Mouse (Mus musculus) forebrain, embryonic 11.5 days (tissue): ENCODE measurements around the gene Mapk9. TPM values are rescaled to one million over a fixed set of nuclear protein-coding genes. Genes with fewer than 3 reads are reported as not detected.

Experiments
- ATAC-seq: fragments of 200-750 bp; cut with Nextera tagmentation; replicated peaks from 2 replicates; pipeline ENCODE4 v1.8.0; 2017; ENCODE audit warnings: moderate TSS enrichment; ENCODE audit not compliant: low FRiP score
- DNase-seq: peaks from one replicate; pipeline ENCODE4 v3.0.0-alpha.2; 2017; ENCODE audit warnings: low spot score
- H3K27ac ChIP-seq: fragments of 300-500 bp; sonication (generic); 2 replicates; pipeline ENCODE4 v1.5.1; 2014; ENCODE audit warnings: low read depth, low read length
- H3K27me3 ChIP-seq: fragments of 300-500 bp; sonication (generic); 2 replicates; pipeline ENCODE4 v1.6.1; 2014; ENCODE audit warnings: mild to moderate bottlenecking, low read length, mixed read lengths; ENCODE audit not compliant: control insufficient read depth, insufficient read depth
- H3K36me3 ChIP-seq: fragments of 300-500 bp; sonication (generic); 2 replicates; pipeline ENCODE4 v1.6.1; 2014; ENCODE audit warnings: mild to moderate bottlenecking, low read length, moderate library complexity, mixed read lengths; ENCODE audit not compliant: control insufficient read depth, insufficient read depth
- H3K4me1 ChIP-seq: fragments of 300-500 bp; sonication (generic); replicated peaks from 2 replicates; pipeline ENCODE4 v1.6.1; 2014; ENCODE audit warnings: low read length, mixed read lengths; ENCODE audit not compliant: control insufficient read depth, insufficient read depth
- H3K4me2 ChIP-seq: fragments of 300-500 bp; sonication (generic); 2 replicates; pipeline ENCODE4 v1.6.1; 2014; ENCODE audit warnings: low read depth, mild to moderate bottlenecking, low read length, moderate library complexity, mixed read lengths; ENCODE audit not compliant: severe bottlenecking
- H3K4me3 ChIP-seq: fragments of 300-500 bp; sonication (generic); 2 replicates; pipeline ENCODE4 v1.5.1; 2014; ENCODE audit warnings: low read depth, low read length
- H3K9ac ChIP-seq: fragments of 300-500 bp; sonication (generic); 2 replicates; pipeline ENCODE4 v1.6.1; 2014; ENCODE audit warnings: low read length
- H3K9me3 ChIP-seq: fragments of 300-500 bp; sonication (generic); 2 replicates; pipeline ENCODE4 v1.6.1; 2016; ENCODE audit warnings: low read length, mixed read lengths; ENCODE audit not compliant: control insufficient read depth
- WGBS: fragments of 180-500 bp; shearing (Covaris S2); extraction: QIAGEN DNeasy Blood & Tissue Kit; methylation state at CpG from one replicate; pipeline ENCODE4 v1.1.7; 2014; 5-methylcytosine and 5-hydroxymethylcytosine counted together
- polyA plus RNA-seq: library from polyadenylated mRNA; unstranded; fragments of >200 nt; fragmentation: Nextera tagmentation; extraction: Ambion mirVana; gene quantifications from 2 replicates; pipeline ENCODE4 v1.2.1, GENCODE M21; 2014

The Mapk9 gene
- polyA plus RNA-seq, 1 experiment from 2014 or later = 42.9 TPM

- H3K27ac ChIP-seq = no peak overlapping the region
- DNase-seq (no peak), ATAC-seq (no peak)
- H3K9me3 ChIP-seq = no peaks in the 10 kb centered on the region
- no peak overlapping the region for H3K4me2 ChIP-seq
- no peaks in the 10 kb centered on the region for H3K27me3 ChIP-seq
- H3K36me3 ChIP-seq = no peaks in the 10 kb centered on the region
- 66% methylated on average over 15 of the region's 15 CpGs for WGBS
- no peak overlapping the region for H3K4me3 ChIP-seq
- H3K9ac ChIP-seq = no peak overlapping the region
- no peaks in the 10 kb centered on the region for H3K4me1 ChIP-seq
Measured at GRCm38 (mm10) chr11:49918521-49919180, 72.1 kb downstream of the Mapk9 start.

DNA sequence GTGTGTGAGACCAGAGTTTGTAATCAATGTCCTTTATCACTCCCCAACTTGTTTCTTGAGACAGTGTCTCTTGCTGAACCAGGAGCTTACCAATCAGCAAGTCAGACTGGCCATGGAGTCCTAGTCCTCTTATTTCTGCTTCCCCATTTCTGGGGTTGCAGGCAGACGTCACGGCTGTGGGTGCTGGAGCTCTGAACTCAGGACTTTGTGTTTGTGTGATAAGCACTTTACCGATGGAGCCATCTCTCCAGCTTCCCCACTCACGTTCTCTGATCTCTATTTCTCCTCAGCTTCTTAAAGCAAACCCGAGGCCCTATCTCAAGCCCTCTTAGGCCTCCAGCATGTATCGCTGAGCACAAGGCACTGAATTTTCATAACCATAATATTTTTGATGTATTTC, 72.8 kb downstream of the Mapk9 start:
- H3K4me2 ChIP-seq = no peak overlapping the region
- H3K27me3 ChIP-seq = no peaks in the 10 kb centered on the region
- H3K9ac ChIP-seq = no peak overlapping the region
- WGBS = 91% methylated on average over 6 of the region's 6 CpGs
- H3K4me1 ChIP-seq = no peaks in the 10 kb centered on the region
- H3K4me3 ChIP-seq = no peak overlapping the region
- H3K9me3 ChIP-seq = no peaks in the 10 kb centered on the region
- DNase-seq (no peak), ATAC-seq (no peak)
- no peak overlapping the region for H3K27ac ChIP-seq
- no peaks in the 10 kb centered on the region for H3K36me3 ChIP-seq

GRCm38 (mm10) chr11:49923539-49923938, 77.0 kb downstream of the Mapk9 start:
- Histone ChIP-seq H3K27me3 (no peaks in the 10 kb centered on the region; the same call in 1 of the 2 replicates), H3K9ac (no peak overlapping the region), H3K4me1 (peaks cover 2% of the 10 kb centered on the region; the same call in 1 of the 2 replicates), H3K36me3 (no peaks in the 10 kb centered on the region), H3K27ac (no peak overlapping the region), H3K4me2 (no peak overlapping the region), H3K9me3 (no peaks in the 10 kb centered on the region), H3K4me3 (no peak overlapping the region)
- no peak for ATAC-seq
- WGBS = 87% methylated on average over 9 of the region's 9 CpGs
- no peak for DNase-seq

GRCm38 (mm10) chr11:49926183-49926582, 79.6 kb downstream of the Mapk9 start:
- Histone ChIP-seq H3K4me2 (no peak overlapping the region), H3K9ac (no peak overlapping the region), H3K9me3 (no peaks in the 10 kb centered on the region), H3K4me3 (no peak overlapping the region), H3K36me3 (no peaks in the 10 kb centered on the region), H3K27ac (no peak overlapping the region), H3K27me3 (no peaks in the 10 kb centered on the region; the same call in 1 of the 2 replicates), H3K4me1 (peaks cover 2% of the 10 kb centered on the region; the same call in 1 of the 2 replicates)
- ATAC-seq = no peak
- 82% methylated on average over 7 of the region's 7 CpGs for WGBS
- DNase-seq = no peak

GRCm38 (mm10) chr11:49927169-49927568, 80.6 kb downstream of the Mapk9 start:
- ATAC-seq (peak; percentile 60), DNase-seq (no peak)
- Histone ChIP-seq H3K9me3 (no peaks in the 10 kb centered on the region), H3K36me3 (no peaks in the 10 kb centered on the region), H3K27ac (0 out of 2 replicates have a peak overlapping the region, but pooled peaks have one; percentile 59), H3K4me3 (no peak overlapping the region), H3K9ac (no peak overlapping the region), H3K4me2 (no peak overlapping the region), H3K4me1 (peaks cover 2% of the 10 kb centered on the region; the same call in 1 of the 2 replicates), H3K27me3 (no peaks in the 10 kb centered on the region; the same call in 1 of the 2 replicates)
- WGBS = 38% methylated on average over 4 of the region's 4 CpGs

DNA sequence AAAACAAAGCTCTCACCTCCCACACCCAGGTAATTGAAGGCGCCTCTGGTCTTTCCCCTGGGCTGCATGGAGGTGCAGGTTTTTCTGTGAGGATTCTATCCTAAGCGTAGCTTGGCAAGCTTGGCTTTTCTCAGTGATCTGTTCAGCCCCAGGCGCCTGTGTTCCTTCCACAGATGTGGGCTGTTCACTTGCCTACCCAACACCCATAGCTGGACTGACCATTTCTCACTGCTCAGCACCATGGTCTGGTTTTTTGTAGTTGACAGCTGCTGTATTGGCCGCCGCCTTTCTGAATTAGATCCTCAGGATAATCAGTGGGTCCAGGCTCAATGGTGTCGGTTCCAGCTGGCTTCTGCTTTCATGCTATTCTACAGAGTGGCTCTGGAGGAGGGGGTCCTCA, 81.1 kb downstream of the Mapk9 start:
- ATAC-seq (no peak), DNase-seq (no peak)
- H3K9ac ChIP-seq = no peak overlapping the region
- 68% methylated on average over 6 of the region's 6 CpGs for WGBS
- H3K9me3 ChIP-seq = no peaks in the 10 kb centered on the region
- H3K4me1 ChIP-seq = peaks cover 2% of the 10 kb centered on the region; the same call in 1 of the 2 replicates
- no peak overlapping the region for H3K4me2 ChIP-seq
- H3K36me3 ChIP-seq = no peaks in the 10 kb centered on the region
- H3K27me3 ChIP-seq = no peaks in the 10 kb centered on the region; the same call in 1 of the 2 replicates
- no peak overlapping the region for H3K4me3 ChIP-seq
- H3K27ac ChIP-seq = no peak overlapping the region

DNA sequence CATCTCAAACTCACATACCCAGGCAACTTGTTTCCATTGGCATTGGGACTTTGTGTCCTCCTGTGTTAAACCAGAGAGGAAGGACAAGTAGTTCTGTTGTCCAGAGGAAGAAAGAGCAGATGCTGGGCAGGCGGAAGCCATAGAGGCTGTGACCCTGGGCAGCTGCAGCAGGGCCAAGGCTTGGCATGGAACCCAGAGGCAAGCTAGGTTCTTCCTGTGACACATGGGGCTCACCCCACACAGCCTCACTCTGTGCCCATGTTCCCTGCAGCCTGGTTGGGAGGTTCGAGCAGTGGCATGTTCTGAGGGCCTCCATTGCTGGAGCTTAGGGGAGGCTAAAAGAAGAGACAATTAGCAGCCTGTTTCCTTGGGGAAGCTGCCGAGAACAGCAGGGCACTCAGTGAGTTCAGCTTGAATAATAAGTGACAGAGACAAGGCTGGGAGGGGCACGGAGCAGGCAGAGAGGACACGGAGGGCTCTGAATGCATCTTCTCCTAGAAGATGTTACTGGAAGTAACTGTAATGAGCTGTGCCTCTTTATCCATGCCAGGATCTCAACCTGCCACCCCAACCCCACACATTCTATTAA, 84.6 kb downstream of the Mapk9 start:
- Histone ChIP-seq H3K4me1 (peaks cover 2% of the 10 kb centered on the region; the same call in 1 of the 2 replicates), H3K9me3 (no peaks in the 10 kb centered on the region), H3K27ac (no peak overlapping the region), H3K4me2 (no peak overlapping the region), H3K36me3 (no peaks in the 10 kb centered on the region), H3K9ac (no peak overlapping the region), H3K4me3 (no peak overlapping the region), H3K27me3 (no peaks in the 10 kb centered on the region; the same call in 1 of the 2 replicates)
- DNase-seq (no peak), ATAC-seq (no peak)
- 51% methylated on average over 5 of the region's 5 CpGs for WGBS

DNA sequence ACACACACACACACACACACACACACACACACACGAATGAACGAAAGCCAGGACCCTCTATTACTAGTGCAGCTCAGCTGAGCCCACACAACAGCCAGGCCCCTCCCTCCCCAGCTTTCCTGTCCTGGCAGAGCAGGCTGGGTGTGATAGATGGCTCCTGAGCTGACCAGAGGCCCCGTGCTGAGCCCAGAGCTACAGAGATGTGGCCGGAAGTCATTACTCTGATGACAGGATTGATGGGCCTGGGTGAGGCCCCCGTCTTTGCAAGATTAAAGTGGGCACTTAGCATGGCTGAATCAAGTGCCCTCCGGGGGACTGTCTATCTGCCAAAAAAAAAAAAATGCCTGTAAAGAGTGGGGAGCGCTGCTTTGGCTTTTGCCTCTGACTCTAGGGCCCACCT, 85.3 kb downstream of the Mapk9 start:
- WGBS = 44% methylated on average over 7 of the region's 7 CpGs
- Histone ChIP-seq H3K4me2 (no peak overlapping the region), H3K27ac (no peak overlapping the region), H3K4me3 (no peak overlapping the region), H3K9ac (no peak overlapping the region), H3K27me3 (no peaks in the 10 kb centered on the region; the same call in 1 of the 2 replicates), H3K4me1 (peaks cover under 1% of the 10 kb centered on the region; the same call in 1 of the 2 replicates), H3K36me3 (no peaks in the 10 kb centered on the region), H3K9me3 (no peaks in the 10 kb centered on the region)
- ATAC-seq (peak; percentile 49; the same call in 1 of the 2 replicates), DNase-seq (no peak)
